Mouse (Mus musculus): Measurements from ENCODE around the gene Ranbp3l.

Ranbp3l gene

DNA sequence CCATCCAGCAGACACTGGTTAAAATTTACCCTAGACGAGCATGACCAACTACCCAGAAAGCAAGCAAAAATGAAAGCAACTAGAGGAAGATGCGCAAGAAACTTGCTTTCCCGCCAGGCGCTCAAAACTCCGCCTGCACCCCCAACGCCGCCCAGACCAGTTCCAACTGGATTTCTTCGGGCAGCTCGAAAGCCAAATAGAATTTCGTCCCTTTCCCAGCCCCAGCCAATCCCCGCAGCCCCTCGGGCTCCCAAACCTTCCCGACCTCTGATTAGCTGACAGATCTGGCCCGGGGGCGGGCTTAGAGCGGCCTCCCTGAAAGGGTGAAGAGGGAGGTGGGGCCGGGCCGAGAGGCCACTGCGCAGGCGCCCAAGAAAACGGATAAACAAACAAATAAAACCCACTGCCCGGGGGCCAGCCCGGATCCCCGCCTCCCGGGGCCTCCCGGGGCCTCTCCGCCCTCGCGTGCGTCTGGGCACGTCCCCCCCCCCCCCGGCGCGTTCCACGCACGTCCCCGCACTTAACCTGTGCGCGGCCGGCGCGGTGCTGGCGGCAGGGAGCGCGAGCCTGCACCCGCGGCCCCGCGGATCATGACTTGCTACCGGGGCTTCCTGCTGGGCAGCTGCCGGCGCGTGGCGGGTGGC, 103.3 kb downstream of the Ranbp3l start, which contains the start of gene Nadk2:
Nadk2 (plus strand) TSS at position 349 of the 644 bp plus-strand sequence.
- in situ Hi-C loops (cut with MboI, MseI) = loop anchor here (5.0 kb wide), 1 partner anchor 66 kb away; no protein-coding TSS in a partner anchor

DNA sequence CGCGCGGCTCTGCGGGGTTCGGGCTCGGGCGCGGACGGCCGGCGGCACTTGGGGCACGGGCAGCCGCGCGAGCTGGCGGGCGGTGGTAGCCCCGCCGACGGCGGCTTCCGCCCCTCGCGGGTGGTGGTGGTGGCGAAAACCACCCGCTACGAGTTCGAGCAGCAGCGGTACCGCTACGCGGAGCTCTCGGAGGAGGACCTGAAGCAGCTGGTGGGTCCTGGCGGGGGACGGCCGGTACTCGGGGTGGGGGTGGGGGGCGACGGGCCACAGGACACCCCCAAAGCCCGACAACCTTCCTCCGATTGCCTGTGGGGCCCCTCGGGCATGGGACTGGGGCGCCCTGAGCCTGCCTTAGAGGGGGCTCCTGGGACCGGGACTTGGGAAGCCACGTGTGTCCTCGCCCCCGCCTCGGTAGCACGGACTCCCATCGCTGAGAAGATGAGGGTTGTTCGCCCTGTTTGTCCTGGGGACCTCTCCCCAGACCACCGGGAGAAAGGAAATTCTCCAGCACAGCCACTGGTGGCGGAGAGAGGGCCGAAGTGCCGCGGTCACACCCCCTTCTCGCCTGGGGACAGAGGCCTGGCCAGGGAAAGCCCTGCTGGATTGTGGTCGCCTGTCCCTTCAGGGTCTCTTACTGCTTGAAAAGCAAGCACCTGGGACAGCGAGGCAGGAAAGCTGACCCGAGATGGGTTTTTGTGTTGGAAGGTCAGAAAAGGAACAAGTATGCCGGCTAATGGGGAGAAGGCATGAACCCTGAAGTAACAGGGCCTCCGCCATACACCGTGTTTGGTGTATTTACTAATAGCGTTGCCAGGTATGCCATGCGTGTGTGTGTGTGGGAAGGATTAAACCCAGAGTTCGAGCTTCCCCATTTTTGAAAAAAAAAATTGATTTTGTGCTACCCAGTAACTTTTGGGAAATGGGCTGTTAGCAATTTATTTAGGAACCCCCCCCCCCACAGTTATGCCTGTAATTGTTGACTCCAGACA, 104.1 kb downstream of the Ranbp3l start:
- in situ Hi-C loops (cut with MboI, MseI) = loop anchor here (5.0 kb wide), 1 partner anchor 65 kb away; no protein-coding TSS in a partner anchor

DNA sequence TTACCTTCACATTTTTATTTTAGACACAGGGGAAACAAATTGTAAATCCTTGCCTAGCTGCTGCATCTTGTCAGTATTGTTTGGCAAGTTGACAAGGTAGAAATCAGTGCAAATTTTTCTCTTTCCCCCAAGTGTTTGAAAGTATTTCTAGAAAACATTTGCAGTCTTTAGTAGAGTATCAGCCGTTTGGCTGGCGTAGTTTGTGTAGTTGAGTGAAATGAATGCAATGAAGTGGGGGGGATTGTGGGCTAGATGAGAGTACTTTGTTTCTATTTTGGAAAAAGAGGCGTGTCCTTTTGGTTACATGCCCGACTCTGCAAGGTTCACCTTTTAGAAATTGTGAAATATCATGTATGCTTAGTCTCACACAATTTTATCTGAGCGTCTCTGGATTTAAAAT, 104.9 kb downstream of the Ranbp3l start:
- in situ Hi-C loops (cut with MboI, MseI) = loop anchor here (5.0 kb wide), 1 partner anchor 65 kb away; no protein-coding TSS in a partner anchor

DNA sequence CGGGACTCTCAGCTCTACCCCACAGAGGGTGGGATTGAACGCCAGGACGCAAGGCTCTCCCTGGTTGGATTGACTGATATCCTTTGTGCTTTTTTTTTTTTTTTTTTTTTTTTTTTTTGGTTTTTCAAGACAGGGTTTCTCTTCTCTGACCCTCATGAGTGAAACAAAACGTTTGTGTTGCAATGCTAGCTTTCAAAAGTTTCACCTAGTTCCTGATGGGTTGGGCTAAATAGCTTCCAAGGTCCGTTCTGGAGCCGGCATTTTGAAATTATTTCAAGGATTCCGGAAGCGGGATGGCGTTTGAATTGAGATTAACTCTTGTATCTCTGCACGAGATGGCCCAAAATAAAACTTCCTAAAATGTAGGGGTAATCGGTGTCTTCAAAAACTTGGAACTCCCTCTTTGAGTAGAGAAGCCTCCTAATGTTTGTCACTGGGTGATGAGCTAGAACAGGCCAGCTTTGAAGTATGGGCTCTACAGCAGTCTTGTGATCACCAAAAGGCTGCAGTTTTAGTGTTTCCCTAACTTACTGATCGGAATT, 105.4 kb downstream of the Ranbp3l start:
- in situ Hi-C loops (cut with MboI, MseI) = loop anchor here (5.0 kb wide), 1 partner anchor 64 kb away; no protein-coding TSS in a partner anchor

DNA sequence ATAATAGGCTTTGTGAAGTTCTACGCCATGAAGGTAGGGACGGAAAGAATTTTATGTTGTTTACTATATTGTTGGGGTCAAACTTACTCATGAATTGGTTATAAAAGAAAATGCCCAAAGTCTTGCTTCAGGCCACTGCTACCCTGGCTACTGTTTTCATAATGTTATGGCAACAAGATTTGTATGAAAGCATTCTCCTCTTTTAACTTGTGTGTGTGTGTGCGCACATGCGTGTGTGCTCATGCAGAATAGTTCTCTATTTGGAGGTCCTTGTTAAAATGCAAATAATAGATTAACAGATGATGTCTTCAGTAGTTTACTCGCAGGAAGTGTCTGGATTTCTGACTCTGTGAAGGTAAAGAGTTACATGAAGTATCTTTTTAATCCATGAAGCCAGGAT, 105.9 kb downstream of the Ranbp3l start:
- in situ Hi-C loops (cut with MboI, MseI) = loop anchor here (5.0 kb wide), 1 partner anchor 64 kb away; no protein-coding TSS in a partner anchor

DNA sequence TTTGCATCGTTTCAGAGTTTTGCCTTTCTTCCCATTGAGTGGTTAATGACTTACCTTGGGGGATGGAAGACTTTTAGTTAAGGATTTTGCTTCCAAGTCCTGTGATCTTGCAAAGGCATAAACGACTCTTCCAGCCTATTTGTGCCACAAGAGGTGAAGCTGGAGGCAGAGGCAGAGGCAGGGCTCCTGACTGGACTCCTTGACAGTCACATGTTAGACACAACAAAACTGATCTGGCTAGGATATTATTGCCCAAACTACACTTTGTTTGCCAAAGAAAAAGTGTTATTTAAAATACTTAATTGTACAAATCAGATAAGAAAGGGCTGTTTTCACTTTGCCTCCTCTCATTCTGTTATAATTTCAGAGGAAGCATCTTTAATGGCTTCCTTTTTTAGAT, 106.4 kb downstream of the Ranbp3l start:
- in situ Hi-C loops (cut with MboI, MseI) = loop anchor here (5.0 kb wide), 1 partner anchor 63 kb away; no protein-coding TSS in a partner anchor

DNA sequence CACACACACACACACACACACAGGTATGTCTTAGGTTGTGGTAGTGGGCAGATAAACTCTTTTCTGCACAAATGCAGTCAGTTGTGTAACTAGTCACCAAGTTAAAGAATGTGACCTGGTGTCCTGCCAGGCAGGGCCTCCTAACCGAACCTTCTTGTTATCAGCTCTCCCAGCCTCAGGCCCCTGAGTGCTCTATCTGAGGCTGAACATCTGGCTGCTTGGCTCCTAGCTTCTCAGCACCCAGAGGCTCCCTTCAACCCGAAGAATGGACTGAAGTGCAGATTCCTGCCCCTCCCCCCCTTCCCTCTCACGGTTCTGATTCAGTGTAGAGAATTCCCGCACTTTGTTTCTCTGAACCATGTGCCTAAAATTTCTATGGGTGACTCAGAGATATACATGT, 106.9 kb downstream of the Ranbp3l start:
- in situ Hi-C loops (cut with MboI, MseI) = loop anchor here (5.0 kb wide), 2 partner anchors 63 to 447 kb away; no protein-coding TSS in a partner anchor

DNA sequence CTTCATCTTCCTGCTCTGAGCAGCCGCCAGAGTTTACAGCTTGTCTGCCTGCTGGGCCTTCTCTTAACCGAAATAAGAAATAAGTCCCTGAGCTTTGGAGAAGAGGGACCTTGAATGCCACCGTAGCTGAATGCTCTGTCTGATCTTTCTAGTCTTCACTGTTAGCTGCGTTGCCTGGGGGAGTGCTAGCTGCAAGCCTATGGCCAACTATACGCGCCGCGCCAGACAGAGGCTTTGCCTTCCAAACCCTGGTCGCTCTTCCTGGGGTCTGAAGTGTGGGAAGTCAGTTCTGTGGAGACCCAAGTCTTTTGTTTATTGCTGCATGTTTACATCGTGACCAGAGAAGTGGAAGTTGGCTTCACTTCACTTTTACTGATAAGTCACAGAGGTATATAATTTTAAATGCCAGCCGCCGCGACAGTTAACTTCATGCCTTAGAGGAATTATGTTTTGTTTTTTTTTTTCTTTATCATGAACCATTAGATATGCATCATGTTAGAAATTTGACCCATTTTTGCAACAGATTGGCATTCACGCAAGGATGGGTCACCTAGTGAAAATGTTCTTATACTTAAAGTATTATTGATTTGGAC, 108.0 kb downstream of the Ranbp3l start:
- in situ Hi-C loops (cut with MboI, MseI) = loop anchor here (5.0 kb wide), 1 partner anchor 448 kb away; no protein-coding TSS in a partner anchor

DNA sequence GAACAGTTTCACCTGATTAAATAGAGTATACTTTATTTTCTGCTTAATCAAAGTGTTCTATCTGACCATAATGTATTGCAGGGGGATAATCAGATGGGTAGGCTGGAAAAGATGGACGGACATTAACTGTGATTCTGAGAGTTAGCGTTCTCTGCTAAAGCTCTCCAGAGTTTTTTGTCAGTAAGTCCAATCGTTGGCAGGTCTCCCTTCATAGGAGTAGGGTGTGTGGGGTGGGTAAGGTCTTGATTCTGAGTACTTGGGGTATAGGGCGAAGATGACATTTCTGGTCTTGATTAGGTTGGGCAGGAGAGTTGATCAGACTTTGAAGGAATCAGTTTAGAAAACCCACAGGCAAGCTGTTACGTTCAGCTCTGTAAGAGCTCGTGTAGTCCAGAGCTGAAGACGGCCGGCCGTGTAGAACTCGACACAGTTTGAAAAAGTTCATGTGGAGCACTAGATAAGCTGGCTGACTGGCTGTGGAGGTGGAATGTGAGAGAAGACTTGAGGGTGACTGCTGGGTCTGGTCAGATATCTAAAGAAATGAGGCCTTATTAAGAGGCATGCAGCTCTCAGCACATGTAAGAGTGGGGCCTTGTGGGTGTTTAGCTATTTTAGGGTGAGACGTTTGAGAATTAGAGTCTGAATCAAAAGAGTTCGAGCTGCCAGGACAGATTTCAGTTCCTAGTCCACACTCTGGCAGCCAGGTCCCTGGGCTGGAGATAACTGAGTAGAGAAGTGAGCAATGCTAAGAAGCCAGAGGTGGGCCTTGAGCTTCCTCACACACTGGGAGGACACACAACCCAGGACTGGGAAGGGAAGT, 110.9 kb downstream of the Ranbp3l start:
- in situ Hi-C loops (cut with MboI, MseI) = loop anchor here (5.0 kb wide), 1 partner anchor 451 kb away; no protein-coding TSS in a partner anchor

DNA sequence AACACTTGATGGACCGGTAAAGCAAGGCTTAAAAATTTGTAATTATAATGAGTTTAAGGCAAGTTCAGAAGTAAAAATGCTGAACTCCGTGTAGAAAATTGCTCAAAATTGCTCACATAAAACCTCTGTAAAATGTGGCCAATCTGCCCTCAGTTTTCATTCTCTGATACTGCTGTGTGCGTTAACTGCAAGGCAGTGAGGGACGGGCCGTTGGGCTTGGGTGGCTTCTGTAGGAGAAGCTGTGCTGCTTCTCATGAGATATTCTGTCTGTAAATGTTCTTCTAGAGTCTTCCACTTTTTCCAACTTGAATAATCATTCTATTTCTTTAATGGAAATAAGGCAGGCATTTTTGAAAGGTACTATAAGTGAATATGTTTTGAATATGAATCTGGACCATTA, 111.9 kb downstream of the Ranbp3l start:
- in situ Hi-C loops (cut with MboI, MseI) = loop anchor here (5.0 kb wide), 1 partner anchor 452 kb away; no protein-coding TSS in a partner anchor

DNA sequence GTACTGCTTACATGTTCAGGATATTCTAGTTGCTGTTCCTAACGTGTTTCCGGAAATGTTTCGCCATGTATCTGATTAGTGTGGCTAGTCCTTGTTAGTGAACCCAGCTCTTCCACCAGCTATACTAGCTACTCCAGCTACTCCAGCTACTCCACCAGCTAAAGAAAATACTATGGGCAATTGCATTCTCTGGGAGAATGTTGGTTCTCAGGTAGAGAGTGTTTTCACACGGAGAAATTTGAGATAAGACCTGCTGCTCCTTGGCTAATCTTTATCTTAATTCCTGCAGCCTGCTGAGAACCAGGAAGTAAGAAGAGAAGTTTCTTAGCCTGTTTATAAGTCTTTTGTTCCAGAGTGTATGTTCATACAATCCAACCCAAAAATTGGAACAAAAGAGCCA, 112.5 kb downstream of the Ranbp3l start:
- in situ Hi-C loops (cut with MboI, MseI) = no loop called here

DNA sequence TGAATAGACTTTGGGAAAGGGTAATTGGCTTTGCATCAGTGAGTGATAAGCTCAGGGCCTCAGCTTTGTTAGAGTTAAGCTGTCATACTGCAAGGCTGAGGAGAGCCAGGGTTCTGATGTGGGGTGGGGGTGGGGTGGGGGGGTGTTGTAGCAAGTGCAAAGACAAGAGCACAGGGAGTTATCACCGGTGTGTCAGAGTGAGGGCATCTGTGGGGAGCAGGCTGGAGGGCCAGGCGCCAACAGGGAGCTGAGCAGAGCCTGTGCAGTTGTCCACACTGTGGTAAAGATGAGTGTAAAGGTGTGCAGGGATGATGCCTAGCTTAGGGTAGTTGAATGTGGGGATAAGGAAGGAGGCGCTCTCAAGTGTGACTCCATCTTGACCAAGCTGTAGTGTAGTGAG, 113.5 kb downstream of the Ranbp3l start:
- in situ Hi-C loops (cut with MboI, MseI) = no loop called here

DNA sequence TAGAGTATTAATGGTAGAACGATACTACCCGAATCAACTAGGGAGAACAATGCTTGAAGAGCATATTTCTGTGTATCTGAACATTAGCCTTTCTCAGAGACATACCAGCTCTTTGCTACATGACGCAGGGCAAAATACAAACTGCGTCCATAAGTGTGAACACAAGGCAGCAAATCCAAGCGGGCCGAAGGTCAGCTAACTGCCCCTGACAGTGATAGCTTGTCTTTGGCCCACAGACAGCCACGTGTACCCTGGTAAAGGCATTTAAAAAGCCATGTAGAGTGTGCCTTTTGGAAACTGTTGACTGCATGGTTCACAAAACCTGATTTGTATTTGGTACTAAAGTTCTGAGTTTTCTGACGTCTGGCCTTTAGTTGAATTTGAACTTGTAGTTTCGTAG, 115.0 kb downstream of the Ranbp3l start:
- in situ Hi-C loops (cut with MboI, MseI) = no loop called here

DNA sequence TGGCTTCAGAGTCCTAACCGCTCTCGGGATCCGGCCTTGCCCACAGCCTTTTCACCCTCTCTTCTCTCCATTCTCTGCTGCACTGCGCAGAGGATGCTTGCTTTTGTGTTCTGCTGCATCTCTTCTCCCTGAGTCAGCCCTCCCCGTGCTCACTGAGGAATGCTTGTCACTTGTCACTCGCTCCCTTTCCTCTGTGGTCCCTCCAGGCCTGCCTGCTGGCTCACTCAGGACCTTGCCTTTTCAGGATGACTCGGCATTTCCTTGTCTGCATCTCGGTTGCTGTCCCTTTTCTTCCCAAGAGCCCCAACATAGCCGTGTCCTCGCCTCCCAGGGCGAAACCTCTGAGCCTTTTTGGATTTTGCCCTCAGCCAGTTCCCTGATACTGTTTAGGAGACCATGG, 119.1 kb downstream of the Ranbp3l start:
- in situ Hi-C loops (cut with MboI, MseI) = no loop called here

DNA sequence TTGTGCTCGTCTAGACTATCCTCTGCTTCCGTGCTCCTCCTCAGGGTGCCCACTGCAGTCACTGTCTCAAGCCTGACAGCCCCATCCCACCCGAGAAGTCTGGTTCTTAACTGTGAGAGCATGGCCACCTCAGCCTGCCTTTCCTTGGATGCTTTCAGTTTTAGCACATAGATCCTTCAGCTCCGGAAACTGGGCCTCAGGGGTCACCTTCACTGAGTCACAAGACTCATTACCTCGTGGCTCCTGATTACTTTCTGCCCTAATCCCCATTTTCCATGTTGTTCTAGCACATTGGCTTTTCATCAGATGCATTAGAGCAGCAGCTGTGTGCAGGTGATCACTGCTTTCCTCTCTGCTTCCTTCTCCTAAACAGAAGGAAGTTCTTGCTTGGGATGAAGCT, 119.7 kb downstream of the Ranbp3l start:
- in situ Hi-C loops (cut with MboI, MseI) = no loop called here

DNA sequence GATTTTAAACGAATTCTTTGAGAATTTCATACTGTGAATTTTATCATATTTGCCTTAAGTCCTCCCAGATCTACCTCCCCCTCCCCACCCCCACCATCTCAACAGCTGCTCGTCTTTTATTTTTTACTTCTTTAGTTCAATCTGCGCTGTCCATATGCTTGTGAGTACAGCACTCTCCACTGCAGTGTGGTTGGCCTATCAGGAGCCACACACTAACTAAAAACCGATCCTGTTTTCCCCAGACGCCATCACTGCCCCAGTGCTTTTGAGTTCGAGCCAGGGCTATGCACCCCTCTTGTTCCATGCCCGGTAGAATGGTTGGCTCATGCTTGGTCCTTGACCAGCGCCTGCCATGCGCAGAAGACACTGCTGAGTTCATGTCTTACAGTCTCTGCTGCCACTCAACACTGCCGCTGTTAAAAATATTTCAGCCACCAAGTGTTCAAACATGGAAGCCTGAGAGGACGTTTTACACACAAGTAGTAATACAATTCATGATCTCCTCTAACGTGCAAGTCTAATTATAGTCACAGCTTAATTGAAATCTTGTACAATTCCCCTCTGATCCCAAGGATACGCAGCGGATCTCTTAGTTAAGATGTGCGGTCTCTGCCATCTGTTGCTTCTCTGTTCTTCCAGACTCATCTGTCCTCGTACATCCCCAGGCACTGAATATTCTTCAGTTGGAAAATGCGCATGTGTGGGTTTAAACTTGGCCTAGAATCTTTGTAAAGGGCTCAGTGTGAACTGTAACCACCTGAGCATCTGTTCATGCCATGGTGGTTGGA, 120.3 kb downstream of the Ranbp3l start:
- in situ Hi-C loops (cut with MboI, MseI) = no loop called here

DNA sequence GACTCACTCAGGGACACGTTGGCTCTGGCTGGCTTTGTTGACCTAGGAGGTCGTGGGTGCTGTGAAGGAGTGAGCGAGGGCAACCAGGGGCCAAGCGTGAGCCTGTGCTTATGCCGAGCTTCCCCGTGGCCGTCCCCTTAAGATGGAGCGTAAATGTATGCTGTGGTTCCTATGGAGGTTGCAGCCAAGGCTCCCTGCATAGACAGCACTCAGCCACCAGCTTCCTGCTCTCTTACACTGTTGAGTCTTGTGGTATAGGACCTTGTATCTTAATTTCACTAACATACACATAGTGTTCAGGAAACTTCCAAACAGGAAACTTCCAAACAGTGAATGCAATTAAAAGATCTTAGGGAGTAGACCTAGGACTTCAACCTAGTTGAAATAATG, 120.9 kb downstream of the Ranbp3l start:
- in situ Hi-C loops (cut with MboI, MseI) = no loop called here

DNA sequence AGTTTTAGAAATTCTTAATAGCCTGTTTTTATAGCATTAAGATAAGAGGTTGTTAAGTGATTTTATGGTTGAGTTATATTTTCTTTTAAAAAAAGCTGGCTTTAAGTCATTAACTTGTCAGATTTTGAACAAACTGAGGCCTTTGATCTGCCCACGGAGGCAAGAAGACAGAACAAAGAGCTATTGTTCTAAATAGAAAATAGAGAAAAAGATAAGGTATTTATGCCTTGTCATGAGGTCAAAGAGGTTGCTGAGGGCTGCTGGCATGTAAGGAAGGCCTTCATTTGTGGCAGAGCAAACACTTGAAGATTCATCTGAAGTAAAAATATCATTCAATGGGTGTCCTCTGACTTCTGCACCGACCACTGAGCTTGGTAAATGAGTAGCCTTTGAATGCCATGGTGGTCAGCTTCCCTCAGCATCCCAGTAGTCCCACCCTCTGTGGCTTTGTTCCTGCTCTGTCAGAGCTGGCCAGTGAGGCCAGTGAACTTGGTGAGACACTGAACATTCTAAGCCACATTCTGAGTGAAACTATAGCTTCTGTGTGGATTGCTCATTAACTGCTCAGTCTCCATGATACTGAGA, 121.5 kb downstream of the Ranbp3l start:
- in situ Hi-C loops (cut with MboI, MseI) = no loop called here

DNA sequence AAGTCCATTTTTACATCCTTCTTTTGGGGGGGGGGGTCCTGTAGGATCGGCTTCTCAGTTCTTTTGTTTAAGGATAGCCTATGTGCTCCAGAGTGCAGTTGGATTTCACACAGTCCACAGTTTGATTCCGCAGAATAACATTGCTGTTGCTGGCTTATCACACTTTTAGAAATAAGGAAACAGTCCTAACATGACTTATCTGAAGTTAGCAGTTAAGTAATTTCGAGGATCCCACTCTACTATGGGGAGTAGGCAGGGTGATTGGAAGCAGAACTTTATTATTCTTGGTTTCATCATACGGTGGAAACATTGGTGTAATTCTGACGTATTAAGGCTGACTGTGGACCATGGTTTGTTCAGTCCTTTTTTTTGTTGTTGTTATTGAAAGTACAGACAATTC, 122.9 kb downstream of the Ranbp3l start:
- in situ Hi-C loops (cut with MboI, MseI) = loop anchor here (10.0 kb wide), 1 partner anchor 934 kb away; no protein-coding TSS in a partner anchor
